Mouse (Mus musculus) intestine, embryonic 14.5 days (tissue): Measurements from ENCODE around the gene Zfp771. TPM values are rescaled to one million over a fixed set of nuclear protein-coding genes. Genes with fewer than 3 reads are reported as not detected.

ENCODE experiments used
- ATAC-seq: fragments of 200-750 bp; cut with Nextera tagmentation; replicated peaks from 2 replicates; pipeline ENCODE4 v1.8.0; 2017; ENCODE audit warnings: low read depth, moderate number of reproducible peaks, moderate TSS enrichment, moderate library complexity; ENCODE audit not compliant: low FRiP score, low TSS enrichment
- DNase-seq: peaks from one replicate; pipeline ENCODE4 v3.0.0-alpha.2; 2018; ENCODE audit warnings: low spot score
- H3K27ac ChIP-seq: fragments of 300-500 bp; sonication (generic); 2 replicates; pipeline ENCODE4 v1.5.1; 2014; ENCODE audit warnings: low read depth, mild to moderate bottlenecking, control low read depth
- H3K27me3 ChIP-seq: fragments of 300-500 bp; sonication (generic); replicated peaks from 2 replicates; pipeline ENCODE4 v1.6.1; 2014; ENCODE audit warnings: low read length, control low read depth; ENCODE audit not compliant: control insufficient read depth, insufficient read depth
- H3K36me3 ChIP-seq: fragments of 300-500 bp; sonication (generic); 2 replicates; pipeline ENCODE4 v1.6.1; 2014; ENCODE audit warnings: low read length, control low read depth; ENCODE audit not compliant: control insufficient read depth, insufficient read depth
- H3K4me1 ChIP-seq: fragments of 300-500 bp; sonication (generic); replicated peaks from 2 replicates; pipeline ENCODE4 v1.6.1; 2014; ENCODE audit warnings: low read length, control low read depth, mixed read lengths; ENCODE audit not compliant: control insufficient read depth, insufficient read depth
- H3K4me2 ChIP-seq: fragments of 300-500 bp; sonication (generic); 2 replicates; pipeline ENCODE4 v1.6.1; 2014; ENCODE audit warnings: low read length
- H3K4me3 ChIP-seq: fragments of 300-500 bp; sonication (generic); 2 replicates; pipeline ENCODE4 v1.5.1; 2014; ENCODE audit warnings: low read depth, low read length, control low read depth, mixed read lengths
- H3K9ac ChIP-seq: fragments of 300-500 bp; sonication (generic); 2 replicates; pipeline ENCODE4 v1.6.1; 2014; ENCODE audit warnings: mild to moderate bottlenecking, low read length
- H3K9me3 ChIP-seq: fragments of 300-500 bp; sonication (generic); 2 replicates; pipeline ENCODE4 v1.6.1; 2016; ENCODE audit warnings: low read length, control low read depth; ENCODE audit not compliant: control insufficient read depth
- WGBS: fragments of 180-500 bp; shearing (Covaris S2); extraction: QIAGEN DNeasy Blood & Tissue Kit; methylation state at CpG from one replicate; pipeline ENCODE4 v1.1.7; 2014; 5-methylcytosine and 5-hydroxymethylcytosine counted together
- polyA plus RNA-seq: library from polyadenylated mRNA; unstranded; fragments of >200 nt; fragmentation: Nextera tagmentation; extraction: Ambion mirVana; gene quantifications from 2 replicates; pipeline ENCODE4 v1.2.1, GENCODE M21; 2014

Gene Zfp771
- polyA plus RNA-seq, 1 experiment from 2014 or later, result 47.6 TPM

GRCm38 (mm10) chr7:127270666-127271065, 26.6 kb downstream of the Zfp771 start:
- DNase-seq (no peak), ATAC-seq (no peak)
- Histone ChIP-seq H3K4me1 (peaks cover 14% of the 10 kb centered on the region), H3K4me2 (no peak overlapping the region), H3K27me3 (no peaks in the 10 kb centered on the region), H3K4me3 (no peak overlapping the region), H3K9ac (no peak overlapping the region), H3K36me3 (peaks cover 22% of the 10 kb centered on the region), H3K27ac (no peak overlapping the region), H3K9me3 (0 out of 2 replicates have a peak, but pooled peaks cover 10% of the 10 kb centered on the region)
- 84% methylated on average over 5 of the region's 5 CpGs for WGBS

GRCm38 (mm10) chr7:127271093-127271492, 27.0 kb downstream of the Zfp771 start:
- ATAC-seq (no peak), DNase-seq (no peak)
- no peak overlapping the region for H3K9ac ChIP-seq
- H3K4me1 ChIP-seq, result peaks cover 14% of the 10 kb centered on the region
- no peak overlapping the region for H3K27ac ChIP-seq
- H3K4me3 ChIP-seq, result no peak overlapping the region
- H3K36me3 ChIP-seq, result peaks cover 22% of the 10 kb centered on the region
- no peaks in the 10 kb centered on the region for H3K27me3 ChIP-seq
- no peak overlapping the region for H3K4me2 ChIP-seq
- WGBS, result 94% methylated on average over 4 of the region's 4 CpGs
- 0 out of 2 replicates have a peak, but pooled peaks cover 10% of the 10 kb centered on the region for H3K9me3 ChIP-seq

GRCm38 (mm10) chr7:127272566-127272965, 28.5 kb downstream of the Zfp771 start:
- 97% methylated on average over 15 of the region's 15 CpGs for WGBS
- peaks cover 14% of the 10 kb centered on the region for H3K4me1 ChIP-seq
- DNase-seq, result no peak
- peaks cover 22% of the 10 kb centered on the region for H3K36me3 ChIP-seq
- H3K27ac ChIP-seq, result no peak overlapping the region
- peak overlapping the region; percentile 83 for H3K4me2 ChIP-seq
- ATAC-seq, result no peak
- 0 out of 2 replicates have a peak, but pooled peaks cover 10% of the 10 kb centered on the region for H3K9me3 ChIP-seq
- H3K9ac ChIP-seq, result no peak overlapping the region
- no peaks in the 10 kb centered on the region for H3K27me3 ChIP-seq
- H3K4me3 ChIP-seq, result 0 out of 2 replicates have a peak overlapping the region, but pooled peaks have one; percentile 90

GRCm38 (mm10) chr7:127273118-127273923, 29.2 kb downstream of the Zfp771 start:
- Histone ChIP-seq H3K4me3 (peak overlapping the region; percentile 90), H3K4me2 (peak overlapping the region; percentile 83), H3K9ac (peak overlapping the region; percentile 95), H3K36me3 (peaks cover 22% of the 10 kb centered on the region), H3K27ac (peak overlapping the region; percentile 91), H3K27me3 (no peaks in the 10 kb centered on the region), H3K9me3 (0 out of 2 replicates have a peak, but pooled peaks cover 7% of the 10 kb centered on the region), H3K4me1 (peaks cover 14% of the 10 kb centered on the region)
- ATAC-seq (peak; percentile 60), DNase-seq (no peak)
- WGBS, result 17% methylated on average over 50 of the region's 50 CpGs

- no peaks in the 10 kb centered on the region for H3K9me3 ChIP-seq
- ATAC-seq (peak; percentile 87), DNase-seq (peak; percentile 99)
- peak within 1 kb of the TSS; percentile 90 for H3K4me3 ChIP-seq
- peak within 1 kb of the TSS; percentile 83 for H3K4me2 ChIP-seq
- peak within 1 kb of the TSS; percentile 95 for H3K9ac ChIP-seq
- WGBS, result 3% methylated on average over 39 of the region's 39 CpGs
- H3K27me3 ChIP-seq, result no peaks in the 10 kb centered on the region
- H3K36me3 ChIP-seq, result peaks cover 22% of the 10 kb centered on the region
- peaks cover 14% of the 10 kb centered on the region for H3K4me1 ChIP-seq
- H3K27ac ChIP-seq, result peak within 1 kb of the TSS; percentile 91
Observed at GRCm38 (mm10) chr7:127273925-127274789, 30.1 kb downstream of the Zfp771 start, which contains the start of gene Sephs2. TSS of gene Sephs2 (minus strand) at chr7:127274055.

GRCm38 (mm10) chr7:127276519-127276961, 32.5 kb downstream of the Zfp771 start:
- Histone ChIP-seq H3K36me3 (peaks cover 9% of the 10 kb centered on the region), H3K9ac (no peak overlapping the region), H3K27ac (peak overlapping the region; percentile 62), H3K4me2 (no peak overlapping the region), H3K27me3 (no peaks in the 10 kb centered on the region), H3K4me3 (no peak overlapping the region), H3K9me3 (no peaks in the 10 kb centered on the region), H3K4me1 (peaks cover 14% of the 10 kb centered on the region)
- peak; percentile 37; the same call in 1 of the 2 replicates for ATAC-seq
- no peak for DNase-seq
- 56% methylated on average over 5 of the region's 5 CpGs for WGBS

- DNase-seq (no peak), ATAC-seq (no peak)
- H3K4me1 ChIP-seq, result peaks cover 4% of the 10 kb centered on the region; the same call in 1 of the 2 replicates
- H3K27ac ChIP-seq, result no peak overlapping the region
- no peaks in the 10 kb centered on the region for H3K27me3 ChIP-seq
- H3K9ac ChIP-seq, result no peak overlapping the region
- H3K36me3 ChIP-seq, result no peaks in the 10 kb centered on the region
- no peaks in the 10 kb centered on the region for H3K9me3 ChIP-seq
- no peak overlapping the region for H3K4me2 ChIP-seq
- WGBS, result 28% methylated on average over 8 of the region's 8 CpGs
- H3K4me3 ChIP-seq, result no peak overlapping the region
Observed at GRCm38 (mm10) chr7:127278311-127278710, 34.2 kb downstream of the Zfp771 start.

GRCm38 (mm10) chr7:127280092-127280491, 36.0 kb downstream of the Zfp771 start:
- WGBS, result 53% methylated on average over 3 of the region's 3 CpGs
- Histone ChIP-seq H3K9me3 (no peaks in the 10 kb centered on the region), H3K27me3 (no peaks in the 10 kb centered on the region), H3K4me3 (no peak overlapping the region), H3K36me3 (no peaks in the 10 kb centered on the region), H3K4me1 (no peaks in the 10 kb centered on the region), H3K4me2 (no peak overlapping the region), H3K9ac (no peak overlapping the region), H3K27ac (no peak overlapping the region)
- DNase-seq, result no peak
- ATAC-seq, result no peak
